ENCODE assay signal across 8 mouse cellular contexts in the genomic region with DNA sequence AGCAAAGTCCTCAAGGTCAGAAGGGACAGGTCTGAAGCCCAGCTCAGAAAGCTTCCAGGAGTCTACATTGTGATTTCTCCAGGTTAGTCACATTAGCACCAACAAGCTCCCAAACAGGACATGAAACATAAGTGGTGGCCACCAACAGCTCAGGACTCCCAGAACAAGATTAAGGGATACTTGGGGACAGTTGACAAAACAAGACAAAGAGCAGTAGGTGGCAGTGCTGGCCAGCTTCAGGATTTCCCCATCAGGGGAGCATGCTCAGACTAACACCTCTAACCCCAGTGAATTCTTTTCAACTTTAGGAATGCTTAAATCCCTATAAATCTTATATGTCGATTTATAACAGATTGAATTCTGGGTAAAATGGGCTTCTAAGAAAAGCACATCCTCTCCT. TPM values are rescaled to one million over a fixed set of nuclear protein-coding genes. Genes with fewer than 3 reads are reported as not detected.
A peak's percentile ranks its signal among the peaks of the same experiment; 100 is the strongest.
DNase-seq lines count a peak whose midpoint lies in the region; ATAC-seq and TF ChIP-seq lines count a peak whose summit lies in the region.

No protein-coding gene starts in this region.

- no peaks in the 10 kb centered on the region for H3K4me1 ChIP-seq in kidney, embryonic 15.5 days
- no peaks in the 10 kb centered on the region for H3K4me1 ChIP-seq in cortical plate, adult 2 months (ENCODE audit: control insufficient read depth, insufficient read depth, low read length)
- H3K4me1 ChIP-seq in hindbrain, postnatal 0 days (ENCODE audit: insufficient read depth, low read length), result no peaks in the 10 kb centered on the region
- H3K4me1 ChIP-seq in midbrain, embryonic 13.5 days (replicated peaks), result peaks cover 2% of the 10 kb centered on the region; the same call in 1 of the 2 replicates

- no peaks in the 10 kb centered on the region for H3K9me3 ChIP-seq in kidney, embryonic 15.5 days (replicated peaks)
- H3K9me3 ChIP-seq in hindbrain, postnatal 0 days (ENCODE audit: low read length), result no peaks in the 10 kb centered on the region
- no peaks in the 10 kb centered on the region for H3K9me3 ChIP-seq in midbrain, embryonic 13.5 days

- H3K36me3 ChIP-seq in kidney, embryonic 15.5 days, result no peaks in the 10 kb centered on the region
- H3K36me3 ChIP-seq in hindbrain, postnatal 0 days (ENCODE audit: insufficient read depth, low read length), result no peaks in the 10 kb centered on the region
- no peaks in the 10 kb centered on the region for H3K36me3 ChIP-seq in midbrain, embryonic 13.5 days

- H3K27me3 ChIP-seq in kidney, embryonic 15.5 days, result no peaks in the 10 kb centered on the region
- H3K27me3 ChIP-seq in hindbrain, postnatal 0 days (ENCODE audit: insufficient read depth, low read length), result no peaks in the 10 kb centered on the region
- H3K27me3 ChIP-seq in midbrain, embryonic 13.5 days, result no peaks in the 10 kb centered on the region

- TF ChIP-seq CTCF in cortical plate, adult 2 months (IDR thresholded peaks at IDR 0.05; ENCODE audit: extremely low read depth, insufficient read depth, low read length), result peak; percentile 37; the same call in 1 of the 2 replicates
- peak; percentile 53 for TF ChIP-seq CTCF in hindbrain, postnatal 0 days (IDR thresholded peaks at IDR 0.05; ENCODE audit: low read depth)

- H3K4me2 ChIP-seq in kidney, embryonic 15.5 days, result no peak overlapping the region
- no peak overlapping the region for H3K4me2 ChIP-seq in hindbrain, postnatal 0 days (ENCODE audit: low read depth, low read length)
- H3K4me2 ChIP-seq in midbrain, embryonic 13.5 days (replicated peaks), result no peak overlapping the region

- no peak overlapping the region for H3K27ac ChIP-seq in kidney, embryonic 15.5 days
- no peak overlapping the region for H3K27ac ChIP-seq in cortical plate, adult 2 months (ENCODE audit: insufficient read depth, low read length)
- no peak overlapping the region for H3K27ac ChIP-seq in hindbrain, postnatal 0 days
- H3K27ac ChIP-seq in midbrain, embryonic 13.5 days, result no peak overlapping the region

- ATAC-seq in kidney, embryonic 15.5 days (replicated peaks; ENCODE audit: low FRiP score), result no peak
- no peak for ATAC-seq in hindbrain, postnatal 0 days
- ATAC-seq in midbrain, embryonic 13.5 days, result 0 out of 2 replicates have a peak, but pooled peaks have one; percentile 48
- no peak for ATAC-seq in activated CD4-positive, CD25-positive, alpha-beta regulatory T cell, adult 4 months

- peak; percentile 13 for DNase-seq in kidney, adult 9 months
- peak; percentile 59 for DNase-seq in MN1 (ENCODE audit: low spot score)
- peak; percentile 46 for DNase-seq in hindbrain, postnatal 0 days (ENCODE audit: low spot score)
- DNase-seq in layer of hippocampus, adult 8-10 months (ENCODE audit: low spot score in 2 of 2), result no peak

- no peak for TF ChIP-seq POLR2A in cortical plate, adult 2 months (IDR thresholded peaks at IDR 0.05; ENCODE audit: extremely low read depth, insufficient read depth, low read length)

- H3K9ac ChIP-seq in kidney, embryonic 15.5 days, result no peak overlapping the region
- no peak overlapping the region for H3K9ac ChIP-seq in hindbrain, postnatal 0 days (replicated peaks; ENCODE audit: low read length)
- H3K9ac ChIP-seq in midbrain, embryonic 13.5 days (replicated peaks), result no peak overlapping the region

- 8% methylated on average over 1 of the region's 1 CpGs for WGBS in kidney, embryonic 15.5 days
- 5% methylated on average over 1 of the region's 1 CpGs for WGBS in hindbrain, postnatal 0 days
- 7% methylated on average over 1 of the region's 1 CpGs for WGBS in midbrain, embryonic 13.5 days

- H3K4me3 ChIP-seq in kidney, embryonic 15.5 days (replicated peaks), result no peak overlapping the region
- H3K4me3 ChIP-seq in cortical plate, adult 2 months (ENCODE audit: insufficient read depth, low read length), result no peak overlapping the region
- no peak overlapping the region for H3K4me3 ChIP-seq in hindbrain, postnatal 0 days (ENCODE audit: low read length)
- no peak overlapping the region for H3K4me3 ChIP-seq in midbrain, embryonic 13.5 days (replicated peaks)

RNA-seq across cellular contexts. Expression of a gene that starts 25.5 kb away (rescaled TPM):
- 0.53 and 0.86 TPM in 2 replicates for polyA plus RNA-seq in kidney, embryonic 15.5 days (2015; fragmentation: Nextera tagmentation; extraction: Ambion mirVana)
- 3.9 and 4.1 TPM in 2 replicates for polyA plus RNA-seq in cortical plate, adult 2 months (2012; rRNA removed)
- 0.72 and 1.4 TPM in 2 replicates for total RNA-seq in hindbrain, postnatal 0 days (2014; rRNA removed)
- 1.2 and 1.4 TPM in 2 replicates for polyA plus RNA-seq in hindbrain, postnatal 0 days (2015; fragmentation: Nextera tagmentation; extraction: Ambion mirVana)
- 0.54 and 0.63 TPM in 2 replicates for polyA plus RNA-seq in midbrain, embryonic 13.5 days (2015; fragmentation: Nextera tagmentation; extraction: Ambion mirVana)
- 1 to 10 TPM in 1 of 2 experiments, not detected in 1; 1.5 TPM for polyA plus RNA-seq in activated CD4-positive, CD25-positive, alpha-beta regulatory T cell, adult 4 months (2017; shearing (Covaris generic))
- total RNA-seq in layer of hippocampus, adult 8-10 months (2022), result 1 to 10 TPM; 5.8 to 8.0 (median 6.7) TPM

Comparison
In these comparisons a context has a peak if more than half of its experiments do, and no peak if none do; other contexts are left out.
1. DNase-seq: peak in kidney, adult 9 months (single experiment), MN1 (single experiment) and hindbrain, postnatal 0 days (single experiment); none in layer of hippocampus, adult 8-10 months (0 of 2).